Mouse (Mus musculus): Measurements from ENCODE around the gene Shb. TPM values are rescaled to one million over a fixed set of nuclear protein-coding genes. Genes with fewer than 3 reads are reported as not detected.

The Shb gene
- total and polyA plus RNA-seq, 3 experiments = 7.7 to 15.5 (median 8.6) TPM

DNA sequence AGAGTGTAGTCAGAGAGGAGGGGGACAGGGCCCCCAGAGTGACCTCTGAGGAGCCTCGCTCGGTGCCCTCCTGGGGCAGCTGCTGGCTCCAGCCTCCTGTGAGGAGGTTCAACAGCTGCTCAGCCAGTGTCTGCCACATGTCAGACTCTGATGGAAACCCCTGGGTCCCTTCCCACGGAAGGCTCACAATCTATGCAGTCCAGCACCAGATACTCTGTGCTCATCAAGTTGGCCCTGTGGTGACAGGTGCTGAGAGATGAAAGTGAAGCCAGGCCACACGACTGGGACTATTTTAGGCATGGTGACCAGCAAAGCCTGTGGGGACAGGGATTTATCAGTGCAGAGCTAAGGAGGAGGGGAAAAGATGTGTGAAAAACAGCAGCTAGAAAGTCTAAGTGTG, 87.5 kb downstream of the Shb start:
- H3K27me3 ChIP-seq (replicated peaks) = no peaks in the 10 kb centered on the region
- in situ Hi-C loops (cut with MboI; ENCODE audit: low pct_ligation_motif_present, low pct_unique_long_range_greater_than_20kb, low sequenced_read_pairs) = no loop called here
- no peak overlapping the region for H3K4me3 ChIP-seq (replicated peaks in 1 of 3; ENCODE audit: low read depth in 2 of 3, low read length in 2 of 3, poor library complexity in 1 of 3)
- H3K9me3 ChIP-seq (replicated peaks; ENCODE audit: low read length) = no peaks in the 10 kb centered on the region
- H3K27ac ChIP-seq (ENCODE audit: insufficient read depth, low read depth) = no peak overlapping the region
- H3K9ac ChIP-seq (ENCODE audit: insufficient read depth, low read depth) = no peak overlapping the region
- no peak for TF ChIP-seq KAT2A (IDR thresholded peaks at IDR 0.05; ENCODE audit: insufficient replicate concordance, low read length)
- no peak for TF ChIP-seq TCF12 (IDR thresholded peaks at IDR 0.05; ENCODE audit: low read depth, low read length)
- TF ChIP-seq MYC (IDR thresholded peaks at IDR 0.05; ENCODE audit: low read depth, low read length) = no peak
- no peak for TF ChIP-seq RAD21 (IDR thresholded peaks at IDR 0.05; ENCODE audit: low read depth, low read length)
- TF ChIP-seq PAX5 (IDR thresholded peaks at IDR 0.05; ENCODE audit: low read length) = no peak
- no peak for TF ChIP-seq CHD1 (IDR thresholded peaks at IDR 0.05; ENCODE audit: low read depth, low read length)
- no peak for TF ChIP-seq MEF2A (IDR thresholded peaks at IDR 0.05; ENCODE audit: borderline replicate concordance, low read depth, low read length)
- H3K4me1 ChIP-seq (ENCODE audit: control insufficient read depth in 1 of 2, insufficient read depth in 2 of 2) = peaks cover 26 to 50% of the 10 kb centered on the region in 2 experiments
- no peak overlapping the region for H3K4me2 ChIP-seq (ENCODE audit: insufficient read depth, low read depth, poor library complexity, severe bottlenecking)
- no peak for DNase-seq (ENCODE audit: extremely low read depth)
- peaks cover 29 to 95% of the 10 kb centered on the region in 2 experiments for H3K36me3 ChIP-seq (replicated peaks in 1 of 2; ENCODE audit: control insufficient read depth in 1 of 2, insufficient read depth in 1 of 2, low read length in 1 of 2)
- dilution Hi-C loops (cut with MboI; ENCODE audit: extremely low pct_ligation_motif_present, extremely low pct_unique_long_range_greater_than_20kb, low sequenced_read_pairs) = no loop called here
- no peaks in the 10 kb centered on the region for H3K79me2 ChIP-seq (replicated peaks; ENCODE audit: control insufficient read depth, extremely low read depth, insufficient read depth, poor library complexity, severe bottlenecking)

DNA sequence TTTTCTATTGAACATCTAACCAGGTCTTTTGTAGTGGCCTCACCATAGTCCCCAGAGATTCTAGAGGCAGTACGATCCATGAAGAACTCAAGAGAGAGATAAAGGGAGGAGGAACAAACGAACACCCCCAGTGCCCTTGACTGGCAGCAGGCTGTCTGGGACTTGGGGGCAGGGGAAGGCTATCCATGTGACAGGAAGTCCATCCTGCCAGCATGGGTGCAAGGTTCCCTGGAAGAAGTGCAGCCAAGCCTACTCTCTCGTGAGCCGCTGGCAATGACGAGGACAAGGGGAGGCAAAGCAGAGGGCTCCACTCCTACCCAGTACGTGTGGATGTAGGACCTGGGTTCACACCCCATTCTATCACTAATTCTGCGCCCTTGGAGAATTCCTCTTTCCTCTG, 88.6 kb downstream of the Shb start:
- Histone ChIP-seq H3K9me3 (replicated peaks; ENCODE audit: low read length) (no peaks in the 10 kb centered on the region), H3K27ac (ENCODE audit: insufficient read depth, low read depth) (no peak overlapping the region), H3K4me1 (ENCODE audit: control insufficient read depth in 1 of 2, insufficient read depth in 2 of 2) (peaks cover 26 to 52% of the 10 kb centered on the region in 2 experiments), H3K27me3 (replicated peaks) (no peaks in the 10 kb centered on the region), H3K79me2 (replicated peaks; ENCODE audit: control insufficient read depth, extremely low read depth, insufficient read depth, poor library complexity, severe bottlenecking) (no peaks in the 10 kb centered on the region), H3K36me3 (replicated peaks in 1 of 2; ENCODE audit: control insufficient read depth in 1 of 2, insufficient read depth in 1 of 2, low read length in 1 of 2) (peaks cover 29 to 99% of the 10 kb centered on the region in 2 experiments), H3K9ac (ENCODE audit: insufficient read depth, low read depth) (no peak overlapping the region), H3K4me2 (ENCODE audit: insufficient read depth, low read depth, poor library complexity, severe bottlenecking) (no peak overlapping the region), H3K4me3 (replicated peaks in 1 of 3; ENCODE audit: low read depth in 2 of 3, low read length in 2 of 3, poor library complexity in 1 of 3) (no peak overlapping the region)
- TF ChIP-seq JUND (conservative IDR thresholded peaks at IDR 0.05; ENCODE audit: low read depth, low read length) (no peak), BHLHE40 (IDR thresholded peaks at IDR 0.05; ENCODE audit: low read depth, low read length) (no peak), USF1 (IDR thresholded peaks at IDR 0.05; ENCODE audit: low read depth, low read length) (no peak), ELF1 (IDR thresholded peaks at IDR 0.05; ENCODE audit: low read depth, low read length) (no peak), JUN (IDR thresholded peaks at IDR 0.05; ENCODE audit: insufficient read depth, low read depth, low read length) (no peak), NELFE (IDR thresholded peaks at IDR 0.05; ENCODE audit: low read depth, low read length) (no peak), SMC3 (IDR thresholded peaks at IDR 0.05; ENCODE audit: low read depth, low read length) (no peak), MEF2A (IDR thresholded peaks at IDR 0.05; ENCODE audit: borderline replicate concordance, low read depth, low read length) (no peak), ZMIZ1 (IDR thresholded peaks at IDR 0.05; ENCODE audit: low read depth, low read length) (no peak), POLR2AphosphoS2 (IDR thresholded peaks at IDR 0.05; ENCODE audit: low read depth, low read length) (no peak), POLR2A (IDR thresholded peaks at IDR 0.05; ENCODE audit: low read depth, low read length) (no peak), ZKSCAN1 (IDR thresholded peaks at IDR 0.05; ENCODE audit: borderline replicate concordance, low read depth, low read length) (no peak), ETS1 (conservative IDR thresholded peaks at IDR 0.05; ENCODE audit: low read depth, low read length) (no peak), E2F4 (IDR thresholded peaks at IDR 0.05; ENCODE audit: insufficient replicate concordance, low read depth, low read length) (no peak)
- no peak for DNase-seq (ENCODE audit: extremely low read depth)
- in situ Hi-C loops (cut with MboI; ENCODE audit: low pct_ligation_motif_present, low pct_unique_long_range_greater_than_20kb, low sequenced_read_pairs) = no loop called here
- dilution Hi-C loops (cut with MboI; ENCODE audit: extremely low pct_ligation_motif_present, extremely low pct_unique_long_range_greater_than_20kb, low sequenced_read_pairs) = no loop called here

Data from CH12.LX (cell line).